Mouse (Mus musculus) hindbrain, postnatal 0 days (tissue): Measurements from ENCODE around the gene Rilp. TPM values are rescaled to one million over a fixed set of nuclear protein-coding genes. Genes with fewer than 3 reads are reported as not detected.
A peak's percentile ranks its signal among the peaks of the same experiment; 100 is the strongest.

ENCODE experiments used
- ATAC-seq: fragments of 200-750 bp; cut with Nextera tagmentation; 2 replicates; pipeline ENCODE4 v1.8.0; 2017; ENCODE audit warnings: mild to moderate bottlenecking, moderate TSS enrichment, moderate library complexity
- DNase-seq: peaks from one replicate; pipeline ENCODE4 v3.0.0-alpha.2; 2015; ENCODE audit warnings: low spot score
- H3K27ac ChIP-seq: fragments of 300-500 bp; sonication (generic); 2 replicates; pipeline ENCODE4 v1.5.1; 2014; ENCODE audit warnings: mild to moderate bottlenecking
- H3K27me3 ChIP-seq: fragments of 300-500 bp; sonication (generic); 2 replicates; pipeline ENCODE4 v1.6.1; 2014; ENCODE audit warnings: low read length, mixed read lengths; ENCODE audit not compliant: insufficient read depth
- H3K36me3 ChIP-seq: fragments of 300-500 bp; sonication (generic); 2 replicates; pipeline ENCODE4 v1.6.1; 2014; ENCODE audit warnings: low read length, mixed read lengths; ENCODE audit not compliant: insufficient read depth
- H3K4me1 ChIP-seq: fragments of 300-500 bp; sonication (generic); 2 replicates; pipeline ENCODE4 v1.6.1; 2014; ENCODE audit warnings: antibody characterized with exemption, low read length, mixed read lengths; ENCODE audit not compliant: insufficient read depth
- H3K4me2 ChIP-seq: fragments of 300-500 bp; sonication (generic); 2 replicates; pipeline ENCODE4 v1.6.1; 2014; ENCODE audit warnings: low read depth, mild to moderate bottlenecking, low read length, moderate library complexity, mixed read lengths
- H3K4me3 ChIP-seq: fragments of 300-500 bp; sonication (generic); 2 replicates; pipeline ENCODE4 v1.5.1; 2014; ENCODE audit warnings: low read length
- H3K9ac ChIP-seq: fragments of 300-500 bp; sonication (generic); replicated peaks from 2 replicates; pipeline ENCODE4 v1.6.1; 2014; ENCODE audit warnings: mild to moderate bottlenecking, low read length, moderate library complexity, mixed read lengths
- H3K9me3 ChIP-seq: fragments of 300-500 bp; sonication (generic); 2 replicates; pipeline ENCODE4 v1.6.1; 2016; ENCODE audit warnings: low read length, mixed read lengths
- CTCF ChIP-seq: IDR thresholded peaks from 2 replicates; pipeline ENCODE4 v1.5.1; 2016; ENCODE audit warnings: antibody characterized with exemption, control low read depth, low read depth
- WGBS: fragments of 180-500 bp; shearing (Covaris S2); extraction: QIAGEN DNeasy Blood & Tissue Kit; methylation state at CpG from one replicate; pipeline ENCODE4 v1.1.7; 2014; 5-methylcytosine and 5-hydroxymethylcytosine counted together
- polyA plus RNA-seq: library from polyadenylated mRNA; unstranded; fragments of >200 nt; fragmentation: Nextera tagmentation; extraction: Ambion mirVana; gene quantifications from 2 replicates; pipeline ENCODE4 v1.2.1, GENCODE M21; 2015
- total RNA-seq: library from RNA; depleted of rRNA; stranded (reverse); fragments of >200 nt; gene quantifications from 2 replicates; pipeline ENCODE4 v1.2.3, GENCODE M21; 2014

Rilp gene
- total and polyA plus RNA-seq, 2 experiments from 2014 or later: 3.9 to 7.6 TPM

GRCm38 (mm10) chr11:75462865-75463336 is 47.0 kb upstream of the Rilp start:
- DNase-seq (peak; percentile 51), ATAC-seq (no peak)
- Histone ChIP-seq H3K4me2 (peak overlapping the region; percentile 98), H3K4me3 (peak overlapping the region; percentile 91), H3K9me3 (no peaks in the 10 kb centered on the region), H3K27ac (no peak overlapping the region), H3K4me1 (peaks cover 25% of the 10 kb centered on the region), H3K9ac (peak overlapping the region; percentile 71; the same call in 1 of the 2 replicates), H3K36me3 (peaks cover 11% of the 10 kb centered on the region), H3K27me3 (no peaks in the 10 kb centered on the region)
- no peak for TF ChIP-seq CTCF
- WGBS: 4% methylated on average over 9 of the region's 9 CpGs

GRCm38 (mm10) chr11:75463624-75464023 is 46.3 kb upstream of the Rilp start:
- TF ChIP-seq CTCF: no peak
- H3K9ac ChIP-seq: no peak overlapping the region

GRCm38 (mm10) chr11:75464417-75464816 is 45.5 kb upstream of the Rilp start:
- no peak overlapping the region for H3K27ac ChIP-seq
- no peak overlapping the region for H3K4me3 ChIP-seq
- no peak for DNase-seq
- no peak for ATAC-seq
- no peaks in the 10 kb centered on the region for H3K27me3 ChIP-seq
- peaks cover 11% of the 10 kb centered on the region for H3K36me3 ChIP-seq
- H3K9me3 ChIP-seq: no peaks in the 10 kb centered on the region
- TF ChIP-seq CTCF: no peak
- 83% methylated on average over 6 of the region's 6 CpGs for WGBS
- H3K4me1 ChIP-seq: peaks cover 25% of the 10 kb centered on the region
- no peak overlapping the region for H3K4me2 ChIP-seq
- H3K9ac ChIP-seq: no peak overlapping the region

More at GRCm38 (mm10) chr11:75463624-75464023, 46.3 kb upstream of the Rilp start:
- no peak overlapping the region for H3K4me3 ChIP-seq
- WGBS: 71% methylated on average over 4 of the region's 4 CpGs
- H3K27me3 ChIP-seq: no peaks in the 10 kb centered on the region
- no peak overlapping the region for H3K4me2 ChIP-seq
- peaks cover 11% of the 10 kb centered on the region for H3K36me3 ChIP-seq
- ATAC-seq (no peak), DNase-seq (no peak)
- H3K4me1 ChIP-seq: peaks cover 25% of the 10 kb centered on the region
- H3K9me3 ChIP-seq: no peaks in the 10 kb centered on the region
- no peak overlapping the region for H3K27ac ChIP-seq

- peaks cover 19% of the 10 kb centered on the region for H3K4me1 ChIP-seq
- peaks cover 11% of the 10 kb centered on the region for H3K36me3 ChIP-seq
- no peak overlapping the region for H3K27ac ChIP-seq
- H3K27me3 ChIP-seq: no peaks in the 10 kb centered on the region
- H3K9me3 ChIP-seq: no peaks in the 10 kb centered on the region
- ATAC-seq: no peak
- DNase-seq: no peak
- 84% methylated on average over 6 of the region's 6 CpGs for WGBS
- no peak overlapping the region for H3K4me3 ChIP-seq
- no peak overlapping the region for H3K4me2 ChIP-seq
- TF ChIP-seq CTCF: no peak
- no peak overlapping the region for H3K9ac ChIP-seq
These were observed 44.8 kb upstream of the Rilp start for GRCm38 (mm10) chr11:75465051-75465450.

GRCm38 (mm10) chr11:75466731-75467505 is 43.0 kb upstream of the Rilp start:
- Histone ChIP-seq H3K36me3 (peaks cover 11% of the 10 kb centered on the region), H3K27me3 (no peaks in the 10 kb centered on the region), H3K27ac (no peak overlapping the region), H3K4me1 (peaks cover 19% of the 10 kb centered on the region), H3K4me2 (no peak overlapping the region), H3K4me3 (no peak overlapping the region), H3K9me3 (no peaks in the 10 kb centered on the region), H3K9ac (no peak overlapping the region)
- ATAC-seq: no peak
- TF ChIP-seq CTCF: no peak
- WGBS: 95% methylated on average over 4 of the region's 4 CpGs
- no peak for DNase-seq

- Histone ChIP-seq H3K27ac (no peak overlapping the region), H3K9ac (peak overlapping the region; percentile 38), H3K27me3 (no peaks in the 10 kb centered on the region), H3K4me3 (peak overlapping the region; percentile 25), H3K9me3 (no peaks in the 10 kb centered on the region), H3K4me2 (peak overlapping the region; percentile 60), H3K4me1 (peaks cover 11% of the 10 kb centered on the region), H3K36me3 (peaks cover 11% of the 10 kb centered on the region)
- 20% methylated on average over 19 of the region's 19 CpGs for WGBS
- ATAC-seq: peak; percentile 54; the same call in 1 of the 2 replicates
- no peak for DNase-seq
- no peak for TF ChIP-seq CTCF
These were observed 42.2 kb upstream of the Rilp start for GRCm38 (mm10) chr11:75467512-75468215.
